Mouse (Mus musculus): Measurements from ENCODE around the gene Sgms2. TPM values are rescaled to one million over a fixed set of nuclear protein-coding genes. Genes with fewer than 3 reads are reported as not detected.
A peak's percentile ranks its signal among the peaks of the same experiment; 100 is the strongest.

Sgms2 gene
- polyA plus RNA-seq, 1 experiment from 2014 or later = 4.6 TPM

DNA sequence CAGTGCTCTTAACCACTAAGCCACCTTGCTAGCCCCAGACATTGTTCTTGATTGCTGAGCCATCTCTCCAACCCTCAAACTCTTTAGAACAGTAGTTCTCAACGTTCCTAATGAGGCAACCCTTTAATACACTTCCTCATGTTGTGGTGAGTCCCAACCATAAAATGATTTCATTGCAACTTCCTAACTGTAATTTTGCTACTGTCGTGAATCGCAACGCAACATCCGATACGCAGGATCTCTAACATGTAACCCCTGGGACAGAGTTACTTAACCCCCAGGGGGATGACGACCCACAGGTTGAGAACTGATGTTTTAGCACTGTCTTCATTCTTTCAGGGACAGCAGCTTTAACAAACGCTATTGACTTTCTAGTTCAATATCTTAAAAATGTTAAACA is 122.5 kb downstream of the Sgms2 start:
- H3K27ac ChIP-seq = no peak overlapping the region
- WGBS = 96% methylated on average over 8 of the region's 8 CpGs
- no peak overlapping the region for H3K9ac ChIP-seq
- no peaks in the 10 kb centered on the region for H3K27me3 ChIP-seq (ENCODE audit: control insufficient read depth, insufficient read depth, low read length)
- no peak overlapping the region for H3K4me2 ChIP-seq (replicated peaks)
- no peaks in the 10 kb centered on the region for H3K36me3 ChIP-seq (replicated peaks; ENCODE audit: control insufficient read depth, insufficient read depth)
- ATAC-seq (ENCODE audit: low FRiP score) (no peak), DNase-seq (ENCODE audit: low spot score) (no peak)
- H3K4me3 ChIP-seq (replicated peaks; ENCODE audit: low read length) = no peak overlapping the region
- no peaks in the 10 kb centered on the region; the same call in 1 of the 2 replicates for H3K4me1 ChIP-seq (replicated peaks; ENCODE audit: control insufficient read depth, insufficient read depth, low read length)
- no peaks in the 10 kb centered on the region for H3K9me3 ChIP-seq (ENCODE audit: control insufficient read depth, low read length)

DNA sequence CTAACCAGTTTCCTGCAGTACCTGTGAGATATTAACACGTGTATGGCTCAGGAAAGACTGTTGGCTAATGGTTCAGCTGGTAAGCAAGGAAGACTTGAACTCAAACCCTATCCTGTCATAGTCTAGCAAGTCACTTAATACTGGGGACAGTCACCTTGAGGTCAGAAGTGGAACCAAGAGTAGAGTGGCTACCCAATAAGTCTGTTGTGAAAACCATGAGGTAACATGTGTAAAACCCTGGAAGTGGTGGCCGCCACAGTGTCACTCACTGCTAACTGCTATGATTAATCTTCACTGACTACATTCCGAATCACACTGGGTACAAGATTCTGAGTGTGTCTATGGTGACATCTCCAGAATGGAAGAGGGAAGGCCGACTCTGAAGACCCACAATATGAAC is 123.8 kb downstream of the Sgms2 start:
- H3K4me3 ChIP-seq (replicated peaks; ENCODE audit: low read length) = no peak overlapping the region
- H3K9ac ChIP-seq = no peak overlapping the region
- H3K27ac ChIP-seq = no peak overlapping the region
- H3K27me3 ChIP-seq (ENCODE audit: control insufficient read depth, insufficient read depth, low read length) = no peaks in the 10 kb centered on the region
- H3K4me2 ChIP-seq (replicated peaks) = no peak overlapping the region
- WGBS = 91% methylated on average over 4 of the region's 4 CpGs
- DNase-seq (ENCODE audit: low spot score) = no peak
- ATAC-seq (ENCODE audit: low FRiP score) = no peak
- no peaks in the 10 kb centered on the region for H3K36me3 ChIP-seq (replicated peaks; ENCODE audit: control insufficient read depth, insufficient read depth)
- H3K4me1 ChIP-seq (replicated peaks; ENCODE audit: control insufficient read depth, insufficient read depth, low read length) = no peaks in the 10 kb centered on the region; the same call in 1 of the 2 replicates
- no peaks in the 10 kb centered on the region for H3K9me3 ChIP-seq (ENCODE audit: control insufficient read depth, low read length)

DNA sequence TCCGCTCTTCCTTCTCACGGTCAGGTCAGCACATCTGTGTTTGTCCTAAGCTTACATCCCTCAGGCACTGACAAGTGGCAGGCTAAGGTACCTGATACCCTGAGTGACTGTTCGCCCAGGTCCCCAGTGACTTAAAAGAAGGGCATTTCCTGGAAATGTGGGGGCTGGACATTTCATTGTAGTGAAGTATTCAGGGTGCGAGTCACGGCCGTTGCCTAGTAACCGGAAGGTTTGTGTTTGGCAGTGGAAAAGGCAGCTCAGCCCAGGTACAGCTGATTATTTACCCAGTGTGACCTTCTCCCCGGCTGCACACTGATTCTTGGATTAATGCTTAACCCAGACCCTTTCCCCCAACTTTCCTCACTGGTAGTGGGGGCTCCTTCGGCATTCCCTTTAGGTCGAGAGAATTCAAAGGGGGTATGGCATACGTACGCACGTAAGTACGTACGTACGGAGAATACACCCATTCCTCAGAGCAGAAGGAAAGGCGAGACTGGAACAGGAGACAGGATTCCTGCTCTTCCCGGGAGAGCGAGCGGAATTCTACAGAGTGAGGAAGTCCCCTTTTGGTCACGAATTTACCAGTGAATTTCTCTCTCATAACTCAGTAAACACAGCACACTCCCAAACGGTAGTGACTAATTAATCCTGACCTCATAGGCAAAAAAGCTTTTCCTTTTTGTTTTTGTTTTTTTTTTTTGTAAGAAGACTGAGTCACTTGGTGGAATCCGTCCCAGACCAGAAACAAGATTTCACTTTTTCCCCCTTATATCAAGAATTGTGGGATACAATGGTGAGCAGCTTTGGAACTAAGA is 126.4 kb downstream of the Sgms2 start:
- 62% methylated on average over 23 of the region's 23 CpGs for WGBS
- Histone ChIP-seq H3K27ac (no peak overlapping the region), H3K4me3 (replicated peaks; ENCODE audit: low read length) (no peak overlapping the region), H3K4me2 (replicated peaks) (0 out of 2 replicates have a peak overlapping the region, but pooled peaks have one; percentile 1), H3K4me1 (replicated peaks; ENCODE audit: control insufficient read depth, insufficient read depth, low read length) (no peaks in the 10 kb centered on the region; the same call in 1 of the 2 replicates), H3K9me3 (ENCODE audit: control insufficient read depth, low read length) (no peaks in the 10 kb centered on the region), H3K9ac (no peak overlapping the region), H3K27me3 (ENCODE audit: control insufficient read depth, insufficient read depth, low read length) (no peaks in the 10 kb centered on the region), H3K36me3 (replicated peaks; ENCODE audit: control insufficient read depth, insufficient read depth) (no peaks in the 10 kb centered on the region)
- ATAC-seq (ENCODE audit: low FRiP score) (no peak), DNase-seq (ENCODE audit: low spot score) (no peak)

DNA sequence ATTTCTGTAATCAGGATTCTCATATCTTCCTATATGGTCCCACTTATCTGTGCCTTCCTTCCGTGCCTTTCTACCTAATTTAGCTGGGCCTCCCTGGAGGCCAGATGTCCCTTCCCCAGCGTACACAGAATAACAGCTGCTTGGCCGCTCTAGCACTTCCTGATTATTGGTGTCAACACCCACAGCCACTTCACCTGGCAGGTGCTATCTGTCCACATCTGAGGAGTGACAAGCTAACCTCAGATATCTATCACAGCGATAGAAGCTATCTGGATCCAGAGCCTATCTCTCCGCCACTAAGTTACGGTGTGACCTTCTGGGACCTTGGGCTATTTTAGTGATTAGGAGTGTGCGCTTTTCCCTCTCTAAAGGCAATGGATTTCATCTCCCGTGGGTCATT is 127.0 kb downstream of the Sgms2 start:
- no peaks in the 10 kb centered on the region for H3K36me3 ChIP-seq (replicated peaks; ENCODE audit: control insufficient read depth, insufficient read depth)
- no peak overlapping the region for H3K4me3 ChIP-seq (replicated peaks; ENCODE audit: low read length)
- H3K9ac ChIP-seq = no peak overlapping the region
- no peaks in the 10 kb centered on the region; the same call in 1 of the 2 replicates for H3K4me1 ChIP-seq (replicated peaks; ENCODE audit: control insufficient read depth, insufficient read depth, low read length)
- no peaks in the 10 kb centered on the region for H3K9me3 ChIP-seq (ENCODE audit: control insufficient read depth, low read length)
- no peak overlapping the region for H3K27ac ChIP-seq
- 0 out of 2 replicates have a peak overlapping the region, but pooled peaks have one; percentile 1 for H3K4me2 ChIP-seq (replicated peaks)
- DNase-seq (ENCODE audit: low spot score) (no peak), ATAC-seq (ENCODE audit: low FRiP score) (no peak)
- 64% methylated on average over 8 of the region's 8 CpGs for WGBS
- no peaks in the 10 kb centered on the region for H3K27me3 ChIP-seq (ENCODE audit: control insufficient read depth, insufficient read depth, low read length)

DNA sequence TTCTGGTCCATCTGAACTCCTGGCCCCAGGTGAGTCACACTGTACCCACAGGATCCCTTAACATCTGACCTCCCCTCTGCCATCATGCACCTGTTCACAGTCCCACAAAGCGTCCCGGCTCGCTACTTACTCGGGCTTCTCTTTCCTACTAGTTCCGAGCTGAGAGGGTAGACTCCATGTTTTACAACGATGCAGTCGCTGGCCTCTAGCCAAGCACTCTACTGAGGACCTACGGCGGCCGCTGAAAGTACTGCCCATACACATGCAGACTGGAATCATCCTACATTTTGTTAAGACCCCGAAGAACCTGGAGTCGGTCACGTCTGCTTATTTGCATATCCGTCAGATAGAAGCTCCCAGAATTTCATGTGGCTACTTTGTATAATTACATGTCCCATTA is 127.6 kb downstream of the Sgms2 start:
- no peak overlapping the region for H3K9ac ChIP-seq
- no peaks in the 10 kb centered on the region for H3K27me3 ChIP-seq (ENCODE audit: control insufficient read depth, insufficient read depth, low read length)
- H3K4me2 ChIP-seq (replicated peaks) = no peak overlapping the region
- no peak overlapping the region for H3K4me3 ChIP-seq (replicated peaks; ENCODE audit: low read length)
- WGBS = 93% methylated on average over 14 of the region's 14 CpGs
- DNase-seq (ENCODE audit: low spot score) (no peak), ATAC-seq (ENCODE audit: low FRiP score) (no peak)
- no peaks in the 10 kb centered on the region for H3K9me3 ChIP-seq (ENCODE audit: control insufficient read depth, low read length)
- H3K4me1 ChIP-seq (replicated peaks; ENCODE audit: control insufficient read depth, insufficient read depth, low read length) = no peaks in the 10 kb centered on the region; the same call in 1 of the 2 replicates
- no peak overlapping the region for H3K27ac ChIP-seq
- no peaks in the 10 kb centered on the region for H3K36me3 ChIP-seq (replicated peaks; ENCODE audit: control insufficient read depth, insufficient read depth)

DNA sequence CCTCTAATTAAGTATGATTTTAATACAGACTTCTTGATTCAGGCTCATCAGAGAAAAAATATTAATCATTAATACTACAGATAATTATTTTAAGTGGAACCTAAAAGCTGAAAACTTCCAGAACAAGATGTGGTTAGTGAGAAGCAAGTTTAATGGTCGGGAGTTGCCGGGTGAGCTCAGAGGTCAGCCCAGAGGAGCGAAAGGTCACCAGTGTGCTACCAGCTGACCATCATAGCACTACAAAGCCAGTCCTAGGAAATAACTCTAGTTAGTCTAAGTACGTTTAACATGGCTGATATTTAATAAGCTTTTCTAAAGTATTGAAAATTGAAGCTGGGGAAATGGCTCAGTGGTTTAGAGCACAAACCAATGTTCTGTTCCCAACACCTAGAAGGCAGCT is 129.3 kb downstream of the Sgms2 start:
- H3K9me3 ChIP-seq (ENCODE audit: control insufficient read depth, low read length) = no peaks in the 10 kb centered on the region
- ATAC-seq (ENCODE audit: low FRiP score) (no peak), DNase-seq (ENCODE audit: low spot score) (no peak)
- H3K27ac ChIP-seq = no peak overlapping the region
- no peak overlapping the region for H3K9ac ChIP-seq
- no peak overlapping the region for H3K4me3 ChIP-seq (replicated peaks; ENCODE audit: low read length)
- H3K4me2 ChIP-seq (replicated peaks) = no peak overlapping the region
- no peaks in the 10 kb centered on the region; the same call in 1 of the 2 replicates for H3K4me1 ChIP-seq (replicated peaks; ENCODE audit: control insufficient read depth, insufficient read depth, low read length)
- H3K36me3 ChIP-seq (replicated peaks; ENCODE audit: control insufficient read depth, insufficient read depth) = no peaks in the 10 kb centered on the region
- no peaks in the 10 kb centered on the region for H3K27me3 ChIP-seq (ENCODE audit: control insufficient read depth, insufficient read depth, low read length)
- WGBS = 81% methylated on average over 4 of the region's 4 CpGs

DNA sequence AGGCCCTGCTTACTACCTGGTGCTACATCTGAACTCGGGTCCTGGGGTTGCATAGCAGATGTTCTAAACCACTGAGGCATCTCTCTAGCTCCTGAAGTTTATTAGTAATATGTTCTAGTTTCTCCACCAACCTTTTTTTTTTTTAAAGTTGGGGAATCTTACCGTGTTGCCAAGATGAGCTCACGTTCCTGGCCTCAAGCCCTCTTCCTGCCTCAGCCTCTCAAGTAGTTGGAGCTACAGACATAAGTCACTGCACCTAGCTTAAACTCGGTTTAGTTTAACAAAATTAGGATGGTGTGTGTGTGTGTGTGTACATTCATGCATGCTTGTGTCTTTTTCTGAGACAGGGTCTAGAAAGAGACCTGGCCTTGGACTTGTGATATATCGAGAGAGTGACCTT is 132.2 kb downstream of the Sgms2 start:
- Histone ChIP-seq H3K4me1 (replicated peaks; ENCODE audit: control insufficient read depth, insufficient read depth, low read length) (no peaks in the 10 kb centered on the region), H3K9ac (no peak overlapping the region), H3K27me3 (ENCODE audit: control insufficient read depth, insufficient read depth, low read length) (no peaks in the 10 kb centered on the region), H3K4me3 (replicated peaks; ENCODE audit: low read length) (no peak overlapping the region), H3K36me3 (replicated peaks; ENCODE audit: control insufficient read depth, insufficient read depth) (no peaks in the 10 kb centered on the region), H3K4me2 (replicated peaks) (no peak overlapping the region), H3K27ac (no peak overlapping the region), H3K9me3 (ENCODE audit: control insufficient read depth, low read length) (no peaks in the 10 kb centered on the region)
- DNase-seq (ENCODE audit: low spot score) (no peak), ATAC-seq (ENCODE audit: low FRiP score) (no peak)
- WGBS = 87% methylated on average over 5 of the region's 5 CpGs

DNA sequence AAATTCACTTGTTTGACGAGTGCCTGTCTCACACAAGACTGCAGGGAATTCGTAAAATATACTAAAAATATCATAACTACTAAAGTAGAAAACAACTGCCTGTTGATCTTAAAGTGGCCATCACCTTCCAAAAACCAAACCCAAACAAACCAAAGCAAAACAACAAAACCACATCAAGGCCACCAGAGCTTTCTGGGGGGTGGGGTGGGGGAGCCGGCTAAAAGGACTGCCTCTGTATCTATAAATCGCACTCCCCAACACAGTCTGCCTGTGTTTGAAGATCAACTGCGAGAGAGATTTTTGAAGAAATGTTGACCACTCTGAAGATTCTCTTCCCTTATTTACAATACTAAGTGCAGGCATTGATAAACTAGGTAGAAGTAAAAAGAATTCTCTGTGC is 133.0 kb downstream of the Sgms2 start:
- Histone ChIP-seq H3K4me3 (replicated peaks; ENCODE audit: low read length) (no peak overlapping the region), H3K36me3 (replicated peaks; ENCODE audit: control insufficient read depth, insufficient read depth) (no peaks in the 10 kb centered on the region), H3K4me2 (replicated peaks) (no peak overlapping the region), H3K9ac (no peak overlapping the region), H3K27ac (no peak overlapping the region), H3K27me3 (ENCODE audit: control insufficient read depth, insufficient read depth, low read length) (no peaks in the 10 kb centered on the region), H3K9me3 (ENCODE audit: control insufficient read depth, low read length) (no peaks in the 10 kb centered on the region), H3K4me1 (replicated peaks; ENCODE audit: control insufficient read depth, insufficient read depth, low read length) (no peaks in the 10 kb centered on the region)
- WGBS = 90% methylated on average over 5 of the region's 5 CpGs
- ATAC-seq (ENCODE audit: low FRiP score) = no peak
- DNase-seq (ENCODE audit: low spot score) = no peak

DNA sequence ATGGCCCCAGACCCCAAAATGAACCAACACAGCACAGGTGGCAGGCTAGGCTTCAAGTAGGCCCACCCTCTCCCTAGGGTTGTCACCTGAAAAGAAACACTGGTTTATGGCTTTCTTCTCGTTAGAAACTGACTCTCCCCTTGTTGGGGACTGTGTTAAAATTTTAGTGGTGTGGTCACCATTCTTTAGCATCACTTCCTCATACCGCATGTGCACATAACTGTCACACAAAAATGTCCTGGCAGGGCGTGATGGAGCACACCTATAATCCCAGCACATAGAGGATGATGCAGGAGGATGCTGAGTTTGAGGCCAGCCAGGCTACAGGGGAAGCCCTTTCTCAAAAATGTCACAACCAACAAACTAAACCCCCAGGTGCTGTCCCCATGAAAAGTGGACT is 133.6 kb downstream of the Sgms2 start:
- Histone ChIP-seq H3K9ac (no peak overlapping the region), H3K36me3 (replicated peaks; ENCODE audit: control insufficient read depth, insufficient read depth) (no peaks in the 10 kb centered on the region), H3K4me2 (replicated peaks) (no peak overlapping the region), H3K4me3 (replicated peaks; ENCODE audit: low read length) (no peak overlapping the region), H3K27ac (no peak overlapping the region), H3K4me1 (replicated peaks; ENCODE audit: control insufficient read depth, insufficient read depth, low read length) (no peaks in the 10 kb centered on the region), H3K9me3 (ENCODE audit: control insufficient read depth, low read length) (no peaks in the 10 kb centered on the region), H3K27me3 (ENCODE audit: control insufficient read depth, insufficient read depth, low read length) (no peaks in the 10 kb centered on the region)
- whole genome bisulfite sequencing = 82% methylated on average over 3 of the region's 3 CpGs
- no peak for DNase-seq (ENCODE audit: low spot score)
- ATAC-seq (ENCODE audit: low FRiP score) = no peak
